Mouse (Mus musculus) embryonic facial prominence, embryonic 12.5 days (tissue): ENCODE data around the gene Rbm33. TPM values are rescaled to one million over a fixed set of nuclear protein-coding genes. Genes with fewer than 3 reads are reported as not detected.

Source experiments
- ATAC-seq: fragments of 200-750 bp; cut with Nextera tagmentation; 2 replicates; pipeline ENCODE4 v1.8.0; 2017; ENCODE audit not compliant: insufficient number of reproducible peaks, insufficient read depth, low FRiP score, low TSS enrichment
- H3K27ac ChIP-seq: fragments of 300-500 bp; sonication (generic); 2 replicates; pipeline ENCODE4 v1.5.1; 2016; ENCODE audit warnings: mild to moderate bottlenecking
- H3K27me3 ChIP-seq: fragments of 300-500 bp; sonication (generic); 2 replicates; pipeline ENCODE4 v1.6.1; 2016; ENCODE audit warnings: mild to moderate bottlenecking, moderate library complexity
- H3K36me3 ChIP-seq: fragments of 300-500 bp; sonication (generic); 2 replicates; pipeline ENCODE4 v1.6.1; 2016; ENCODE audit warnings: mild to moderate bottlenecking
- H3K4me1 ChIP-seq: fragments of 300-500 bp; sonication (generic); 2 replicates; pipeline ENCODE4 v1.6.1; 2016
- H3K4me2 ChIP-seq: fragments of 300-500 bp; sonication (generic); replicated peaks from 2 replicates; pipeline ENCODE4 v1.6.1; 2016; ENCODE audit warnings: mild to moderate bottlenecking, moderate library complexity
- H3K4me3 ChIP-seq: fragments of 300-500 bp; sonication (generic); 2 replicates; pipeline ENCODE4 v1.5.1; 2016; ENCODE audit warnings: mild to moderate bottlenecking
- H3K9ac ChIP-seq: fragments of 300-500 bp; sonication (generic); 2 replicates; pipeline ENCODE4 v1.6.1; 2016; ENCODE audit warnings: mild to moderate bottlenecking, moderate library complexity
- H3K9me3 ChIP-seq: fragments of 300-500 bp; sonication (generic); 2 replicates; pipeline ENCODE4 v1.6.1; 2016; ENCODE audit warnings: mild to moderate bottlenecking, moderate library complexity
- WGBS: fragments of 180-500 bp; shearing (Covaris S2); methylation state at CpG from one replicate; pipeline ENCODE4 v1.1.7; 2016; 5-methylcytosine and 5-hydroxymethylcytosine counted together
- polyA plus RNA-seq: library from polyadenylated mRNA; unstranded; fragments of >200 nt; fragmentation: Nextera tagmentation; extraction: Ambion mirVana; gene quantifications from 2 replicates; pipeline ENCODE4 v1.2.1, GENCODE M21; 2016

The Rbm33 gene
- polyA plus RNA-seq, 1 experiment from 2014 or later = 17.6 TPM

GRCm38 (mm10) chr5:28386783-28387182 is 69.9 kb downstream of the Rbm33 start:
- H3K27ac ChIP-seq = no peak overlapping the region
- no peak overlapping the region for H3K4me2 ChIP-seq
- H3K27me3 ChIP-seq = no peaks in the 10 kb centered on the region
- H3K36me3 ChIP-seq = peaks cover 51% of the 10 kb centered on the region
- H3K4me1 ChIP-seq = no peaks in the 10 kb centered on the region
- H3K4me3 ChIP-seq = no peak overlapping the region
- 89% methylated on average over 3 of the region's 3 CpGs for WGBS
- H3K9ac ChIP-seq = no peak overlapping the region
- ATAC-seq = no peak
- H3K9me3 ChIP-seq = no peaks in the 10 kb centered on the region

- Histone ChIP-seq H3K27ac (no peak overlapping the region), H3K4me3 (no peak overlapping the region), H3K4me1 (no peaks in the 10 kb centered on the region), H3K36me3 (peaks cover 50% of the 10 kb centered on the region), H3K9me3 (no peaks in the 10 kb centered on the region), H3K4me2 (no peak overlapping the region), H3K9ac (no peak overlapping the region), H3K27me3 (no peaks in the 10 kb centered on the region)
- ATAC-seq = no peak; the same call in 1 of the 2 replicates
- WGBS = 81% methylated on average over 9 of the region's 9 CpGs
Observed at GRCm38 (mm10) chr5:28387531-28388179, 70.7 kb downstream of the Rbm33 start.

- Histone ChIP-seq H3K4me1 (no peaks in the 10 kb centered on the region), H3K4me3 (no peak overlapping the region), H3K27ac (no peak overlapping the region), H3K9ac (no peak overlapping the region), H3K36me3 (peaks cover 46% of the 10 kb centered on the region), H3K27me3 (no peaks in the 10 kb centered on the region), H3K9me3 (no peaks in the 10 kb centered on the region), H3K4me2 (no peak overlapping the region)
- WGBS = 65% methylated on average over 3 of the region's 3 CpGs
- ATAC-seq = no peak
Observed at GRCm38 (mm10) chr5:28388184-28388583, 71.3 kb downstream of the Rbm33 start.

- H3K36me3 ChIP-seq = peaks cover 59% of the 10 kb centered on the region
- WGBS = 86% methylated on average over 6 of the region's 6 CpGs
Observed at GRCm38 (mm10) chr5:28390189-28390588, 73.3 kb downstream of the Rbm33 start.

GRCm38 (mm10) chr5:28397344-28397743 is 80.4 kb downstream of the Rbm33 start:
- H3K9ac ChIP-seq = no peak overlapping the region
- H3K27me3 ChIP-seq = no peaks in the 10 kb centered on the region
- no peak overlapping the region for H3K4me3 ChIP-seq
- H3K4me1 ChIP-seq = no peaks in the 10 kb centered on the region
- no peak overlapping the region for H3K27ac ChIP-seq
- no peak overlapping the region for H3K4me2 ChIP-seq
- peaks cover 51% of the 10 kb centered on the region for H3K36me3 ChIP-seq
- WGBS = 93% methylated on average over 2 of the region's 2 CpGs
- no peak for ATAC-seq
- H3K9me3 ChIP-seq = no peaks in the 10 kb centered on the region

More at GRCm38 (mm10) chr5:28390189-28390588, 73.3 kb downstream of the Rbm33 start:
- Histone ChIP-seq H3K27me3 (no peaks in the 10 kb centered on the region), H3K27ac (no peak overlapping the region), H3K4me3 (no peak overlapping the region), H3K9ac (no peak overlapping the region), H3K4me1 (no peaks in the 10 kb centered on the region), H3K9me3 (no peaks in the 10 kb centered on the region), H3K4me2 (no peak overlapping the region)
- no peak for ATAC-seq

GRCm38 (mm10) chr5:28398736-28399135 is 81.8 kb downstream of the Rbm33 start:
- H3K36me3 ChIP-seq = peaks cover 51% of the 10 kb centered on the region
- 84% methylated on average over 3 of the region's 3 CpGs for whole genome bisulfite sequencing
- ATAC-seq = no peak

GRCm38 (mm10) chr5:28399451-28400115 is 82.7 kb downstream of the Rbm33 start:
- Histone ChIP-seq H3K27ac (no peak overlapping the region), H3K4me1 (no peaks in the 10 kb centered on the region), H3K4me2 (no peak overlapping the region), H3K36me3 (peaks cover 42% of the 10 kb centered on the region), H3K9ac (no peak overlapping the region), H3K9me3 (no peaks in the 10 kb centered on the region), H3K4me3 (no peak overlapping the region), H3K27me3 (no peaks in the 10 kb centered on the region)
- 88% methylated on average over 2 of the region's 2 CpGs for WGBS
- ATAC-seq = no peak

More at GRCm38 (mm10) chr5:28398736-28399135, 81.8 kb downstream of the Rbm33 start:
- no peak overlapping the region for H3K4me2 ChIP-seq
- no peak overlapping the region for H3K9ac ChIP-seq
- no peaks in the 10 kb centered on the region for H3K9me3 ChIP-seq
- H3K27ac ChIP-seq = no peak overlapping the region
- no peak overlapping the region for H3K4me3 ChIP-seq
- H3K27me3 ChIP-seq = no peaks in the 10 kb centered on the region
- H3K4me1 ChIP-seq = no peaks in the 10 kb centered on the region

GRCm38 (mm10) chr5:28402756-28403155 is 85.8 kb downstream of the Rbm33 start:
- no peak overlapping the region for H3K9ac ChIP-seq
- 90% methylated on average over 1 of the region's 1 CpGs for WGBS
- no peak overlapping the region for H3K4me2 ChIP-seq
- 0 out of 2 replicates have a peak, but pooled peaks cover 23% of the 10 kb centered on the region for H3K36me3 ChIP-seq
- H3K27me3 ChIP-seq = no peaks in the 10 kb centered on the region
- no peaks in the 10 kb centered on the region for H3K9me3 ChIP-seq
- no peak overlapping the region for H3K27ac ChIP-seq
- H3K4me3 ChIP-seq = no peak overlapping the region
- no peak for ATAC-seq
- H3K4me1 ChIP-seq = no peaks in the 10 kb centered on the region

- Histone ChIP-seq H3K4me2 (no peak overlapping the region), H3K36me3 (peaks cover 34% of the 10 kb centered on the region)
- WGBS = 91% methylated on average over 3 of the region's 3 CpGs
Observed at GRCm38 (mm10) chr5:28406662-28407061, 89.7 kb downstream of the Rbm33 start.

GRCm38 (mm10) chr5:28412006-28412685 is 95.2 kb downstream of the Rbm33 start:
- WGBS = 87% methylated on average over 2 of the region's 2 CpGs
- Histone ChIP-seq H3K4me2 (no peak overlapping the region), H3K9ac (no peak overlapping the region), H3K36me3 (peaks cover 85% of the 10 kb centered on the region), H3K27me3 (no peaks in the 10 kb centered on the region), H3K4me1 (no peaks in the 10 kb centered on the region), H3K4me3 (no peak overlapping the region), H3K9me3 (no peaks in the 10 kb centered on the region), H3K27ac (no peak overlapping the region)
- ATAC-seq = no peak

More at GRCm38 (mm10) chr5:28406662-28407061, 89.7 kb downstream of the Rbm33 start:
- ATAC-seq = no peak
- H3K27ac ChIP-seq = no peak overlapping the region
- no peaks in the 10 kb centered on the region for H3K9me3 ChIP-seq
- H3K4me3 ChIP-seq = no peak overlapping the region
- H3K27me3 ChIP-seq = no peaks in the 10 kb centered on the region
- H3K4me1 ChIP-seq = no peaks in the 10 kb centered on the region
- H3K9ac ChIP-seq = no peak overlapping the region

GRCm38 (mm10) chr5:28413533-28413932 is 96.6 kb downstream of the Rbm33 start:
- H3K9me3 ChIP-seq = no peaks in the 10 kb centered on the region
- H3K4me3 ChIP-seq = no peak overlapping the region
- 90% methylated on average over 5 of the region's 5 CpGs for WGBS
- no peak overlapping the region for H3K4me2 ChIP-seq
- no peaks in the 10 kb centered on the region for H3K4me1 ChIP-seq
- H3K36me3 ChIP-seq = peaks cover 90% of the 10 kb centered on the region
- H3K9ac ChIP-seq = no peak overlapping the region
- H3K27me3 ChIP-seq = no peaks in the 10 kb centered on the region
- H3K27ac ChIP-seq = no peak overlapping the region
- no peak for ATAC-seq

GRCm38 (mm10) chr5:28414076-28414475 is 97.2 kb downstream of the Rbm33 start:
- H3K27me3 ChIP-seq = no peaks in the 10 kb centered on the region

More at GRCm38 (mm10) chr5:28414076-28414475, 97.2 kb downstream of the Rbm33 start:
- Histone ChIP-seq H3K27ac (no peak overlapping the region), H3K4me2 (no peak overlapping the region), H3K9me3 (no peaks in the 10 kb centered on the region), H3K9ac (no peak overlapping the region), H3K4me1 (no peaks in the 10 kb centered on the region), H3K36me3 (peaks cover 90% of the 10 kb centered on the region), H3K4me3 (no peak overlapping the region)
- ATAC-seq = no peak
- 95% methylated on average over 3 of the region's 3 CpGs for WGBS
